Mouse (Mus musculus) heart, postnatal 36 days (tissue): Measurements from ENCODE around the gene Pigyl. TPM values are rescaled to one million over a fixed set of nuclear protein-coding genes. Genes with fewer than 3 reads are reported as not detected.
A peak's percentile ranks its signal among the peaks of the same experiment; 100 is the strongest.

Experiments
- DNase-seq, 2 experiments: peaks; one replicate each; pipeline ENCODE4 v3.0.0; 2021 to 2022
- intact Hi-C: fragments of 180-260 bp; cut with DNase I; formaldehyde crosslinking; loops from one replicate; pipeline ENCODE4 v1.15.1; 2025
- total RNA-seq, 2 experiments: library from RNA; stranded (reverse); gene quantifications; 2 replicates each; pipeline ENCODE4 v1.2.3; 2021

Pigyl gene
- 10 to 100 TPM; 48.3 to 52.6 TPM for total RNA-seq

DNA sequence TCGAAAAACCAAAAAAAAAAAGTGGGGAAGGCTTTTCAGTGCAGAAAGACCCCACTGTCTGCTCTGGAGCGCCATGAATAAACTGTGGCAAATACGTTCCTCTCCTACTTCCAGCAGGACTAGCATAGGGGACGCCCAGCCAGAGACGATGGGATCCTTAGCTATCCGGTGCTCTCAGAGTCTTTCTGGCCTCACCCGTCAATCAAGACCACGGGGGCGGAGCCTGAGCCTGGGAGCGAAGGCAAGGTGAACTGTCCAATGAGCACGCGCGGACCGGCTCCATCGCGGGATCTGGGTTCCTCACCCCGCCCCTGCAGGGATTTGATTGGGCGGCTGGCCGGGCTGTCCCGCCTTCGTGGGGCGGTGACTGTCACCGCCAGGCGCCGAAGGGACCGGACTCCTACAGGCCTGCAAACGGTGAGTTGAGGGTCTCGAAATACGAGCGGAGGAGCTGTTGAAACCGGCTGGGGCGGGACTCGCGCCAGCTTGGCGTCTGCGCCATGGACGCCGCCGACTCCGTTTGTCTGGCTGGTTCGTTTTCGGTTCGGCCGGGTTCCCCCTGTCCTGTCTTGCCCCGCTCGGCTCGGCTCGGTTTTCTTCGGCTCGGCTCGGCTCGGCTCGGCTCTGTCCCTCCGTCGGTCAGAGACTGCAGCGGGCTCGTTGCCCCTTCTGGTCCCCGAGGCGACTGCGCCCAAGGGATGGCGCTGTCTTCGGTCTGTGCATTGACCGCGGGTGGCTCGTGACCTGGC, at the start of gene Pigyl:
Pigyl (plus strand) TSS at position 350 of the 749 bp plus-strand sequence.
- intact Hi-C loops = loop anchor here (2.0 to 5.0 kb wide), 3 partner anchors 68 to 252 kb away; partner anchors contain the start of gene Zfp809

DNA sequence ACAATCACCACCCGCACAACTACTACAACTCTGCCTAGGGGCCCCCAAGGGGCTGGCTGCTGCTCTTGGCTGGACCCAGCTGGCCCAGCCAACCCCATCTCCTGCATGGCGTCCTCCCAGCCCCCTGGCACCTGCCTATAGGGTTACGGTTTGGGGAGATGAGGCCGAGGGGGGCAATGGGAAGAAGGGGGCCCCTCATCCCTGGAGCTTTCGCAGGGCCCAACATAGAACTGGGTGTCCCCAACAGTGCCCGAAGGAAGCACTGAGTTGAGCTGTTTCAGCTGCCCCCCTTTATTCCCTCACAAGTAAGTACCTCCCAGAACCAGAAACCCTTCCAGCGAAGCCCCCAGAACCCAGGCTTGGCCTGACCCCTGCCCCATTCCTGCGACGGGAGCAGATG, 48.5 kb upstream of the Pigyl start:
- DNase-seq = no peak
- intact Hi-C loops = no loop called here

More for the DNA sequence above, at the start of gene Pigyl:
- peak; percentile 99 for DNase-seq

DNA sequence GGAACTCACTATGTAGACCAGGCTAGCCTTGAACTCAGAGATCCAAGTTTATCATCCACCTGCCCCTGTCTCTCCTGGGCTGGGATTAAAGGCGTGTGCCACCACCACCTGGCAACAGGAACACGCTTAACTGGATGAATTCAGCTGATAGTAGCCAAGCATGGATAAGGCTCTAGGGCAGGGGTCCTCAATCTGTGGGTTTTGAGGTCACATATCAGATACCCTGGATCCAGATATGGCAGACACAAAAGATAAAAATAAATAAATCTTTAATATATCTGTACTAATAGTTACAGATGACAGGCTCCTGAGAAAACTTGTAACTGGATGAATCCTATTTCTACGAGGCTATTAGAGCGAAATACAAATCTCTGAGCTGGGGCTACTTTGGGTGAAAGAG, 41.0 kb upstream of the Pigyl start:
- intact Hi-C loops = loop anchor here (2.0 kb wide), 1 partner anchor 31 kb away; the partner anchor contains the start of gene Ecsit
- DNase-seq = no peak

DNA sequence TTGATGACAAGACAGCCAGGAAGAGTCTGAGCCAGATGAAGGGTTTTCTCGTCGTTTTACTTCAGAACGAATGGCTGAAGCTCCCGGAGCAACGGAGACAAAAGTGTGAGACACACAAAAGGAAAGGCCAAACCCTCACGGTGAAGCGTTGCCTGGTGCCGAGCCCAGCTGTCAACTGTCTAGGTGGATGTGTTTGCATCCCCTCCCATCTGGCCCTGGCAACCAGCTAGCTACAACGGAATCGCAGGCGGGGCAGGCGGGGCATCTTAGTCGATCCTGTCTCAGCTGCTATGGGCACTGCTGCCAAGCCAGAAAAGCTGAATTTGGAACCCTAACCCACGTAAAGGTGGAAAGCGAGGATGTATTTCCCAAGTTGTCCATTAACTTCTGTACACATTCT, 40.6 kb upstream of the Pigyl start:
- no peak for DNase-seq
- intact Hi-C loops = loop anchor here (2.0 kb wide), 1 partner anchor 31 kb away; the partner anchor contains the start of gene Ecsit

DNA sequence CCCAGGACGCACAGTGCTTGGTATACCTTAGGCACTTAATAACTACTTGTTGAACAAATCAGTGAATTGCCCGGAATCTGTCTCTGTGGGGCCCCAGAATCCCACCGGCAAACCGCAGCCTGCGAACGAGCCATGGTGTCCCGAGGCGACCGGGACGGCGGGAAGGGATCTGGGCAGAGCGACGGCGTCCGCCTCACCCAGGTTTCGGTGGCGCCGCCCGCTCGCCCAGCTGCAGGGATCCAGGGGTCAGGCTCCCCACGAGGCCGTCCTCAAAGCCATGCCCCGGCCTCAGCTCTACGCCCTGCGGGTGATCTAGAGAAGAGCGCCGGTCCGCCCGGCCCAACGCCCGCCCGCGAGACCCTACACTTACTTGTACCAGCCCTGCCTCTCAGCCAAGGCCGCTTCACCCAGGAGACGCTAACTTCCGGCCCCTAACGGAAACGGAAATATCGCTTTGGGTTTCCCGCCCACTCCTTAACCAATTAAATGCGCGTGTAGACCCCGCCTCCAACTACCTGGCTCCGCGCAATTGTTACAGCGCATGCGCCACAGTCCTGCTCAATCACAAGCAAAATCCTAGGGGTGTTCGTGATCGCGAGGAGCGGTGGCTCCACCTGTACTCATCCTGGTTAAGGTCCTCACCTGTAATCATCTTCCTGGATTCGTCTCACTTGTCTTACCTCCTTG, 39.8 kb upstream of the Pigyl start, which contains the start of gene Elof1:
Elof1 (minus strand) TSS at position 433 of the 687 bp plus-strand sequence.
- intact Hi-C loops = loop anchor here (2.0 kb wide), 1 partner anchor 32 kb away; the partner anchor contains the start of gene Ecsit
- peak; percentile 90 for DNase-seq

DNA sequence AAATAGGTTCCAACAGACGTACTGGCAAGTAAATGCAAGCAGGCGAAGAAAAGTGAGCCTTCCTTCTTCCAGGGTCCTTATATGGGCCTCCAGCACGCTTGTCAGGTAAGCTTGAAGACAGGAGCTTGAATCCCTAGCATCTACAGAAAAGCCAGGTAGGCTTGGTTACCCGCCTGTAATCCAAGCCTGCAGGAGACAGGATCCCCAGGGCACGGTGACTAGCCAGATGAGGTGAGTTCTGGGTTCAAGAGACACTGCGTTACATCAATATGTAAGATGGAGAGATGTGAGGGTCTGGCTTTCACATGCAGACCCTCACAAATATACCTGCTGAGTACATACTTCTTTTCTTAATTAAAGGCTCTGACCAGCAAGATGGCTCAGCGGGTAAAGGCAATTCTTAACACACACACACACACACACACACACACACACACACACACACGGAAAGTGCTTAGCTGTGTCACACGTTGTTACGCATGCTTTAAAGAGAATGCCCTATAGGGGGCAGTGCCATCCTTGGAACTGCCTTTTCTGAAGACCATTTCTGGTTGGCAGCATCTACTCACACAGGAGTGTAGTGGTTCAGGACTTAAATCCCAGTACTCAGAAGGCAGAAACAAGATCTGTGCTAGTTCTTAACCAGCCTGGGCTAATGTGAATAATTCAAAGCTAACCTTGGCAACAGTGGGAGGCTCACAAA, 38.7 kb upstream of the Pigyl start:
- intact Hi-C loops = loop anchor here (2.0 kb wide), 2 partner anchors 19 to 33 kb away; partner anchors contain the start of gene Ecsit
- peak; percentile 34 to 37 for DNase-seq

DNA sequence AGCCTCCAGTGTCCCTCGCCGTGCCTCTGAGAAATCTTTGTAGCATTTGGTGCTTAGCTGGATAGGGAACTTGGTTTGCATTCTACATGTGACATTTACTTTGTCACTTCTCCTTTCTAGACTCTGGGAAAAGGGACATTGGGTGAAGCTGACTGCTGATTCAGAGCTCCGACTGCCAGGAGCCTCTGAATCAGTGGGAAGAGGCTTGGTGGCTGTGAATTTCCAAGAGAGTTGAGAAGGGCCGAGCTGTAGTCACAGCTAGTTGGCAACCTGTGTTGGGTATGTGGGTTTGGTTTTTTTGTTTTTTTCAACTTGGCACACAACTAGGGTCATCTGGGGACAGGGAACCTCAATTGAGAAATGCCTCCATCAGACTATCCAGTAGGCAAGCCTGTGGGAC, 37.1 kb upstream of the Pigyl start:
- DNase-seq = no peak
- intact Hi-C loops = loop anchor here (2.0 kb wide), 1 partner anchor 17 kb away; no protein-coding TSS in a partner anchor

DNA sequence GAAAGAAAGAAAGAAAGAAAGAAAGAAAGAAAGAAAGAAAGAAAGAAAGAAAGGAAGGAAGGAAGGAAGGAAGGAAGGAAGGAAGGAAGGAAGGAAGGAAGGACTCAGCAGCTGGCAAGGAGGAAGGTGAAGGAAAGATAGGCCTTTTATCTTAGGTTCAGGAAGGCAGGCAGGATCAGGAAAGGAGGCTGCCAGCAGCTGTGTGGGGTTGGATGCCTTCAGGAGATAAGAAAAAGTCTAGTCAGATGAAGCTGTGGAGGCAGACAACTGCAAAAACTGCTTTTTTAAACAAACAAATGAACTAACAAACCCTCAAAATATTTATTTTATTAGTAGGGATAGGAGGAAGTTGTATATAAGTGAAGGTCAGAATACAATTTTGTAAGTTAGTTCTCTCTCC, 35.1 kb upstream of the Pigyl start:
- no peak for DNase-seq
- intact Hi-C loops = no loop called here

DNA sequence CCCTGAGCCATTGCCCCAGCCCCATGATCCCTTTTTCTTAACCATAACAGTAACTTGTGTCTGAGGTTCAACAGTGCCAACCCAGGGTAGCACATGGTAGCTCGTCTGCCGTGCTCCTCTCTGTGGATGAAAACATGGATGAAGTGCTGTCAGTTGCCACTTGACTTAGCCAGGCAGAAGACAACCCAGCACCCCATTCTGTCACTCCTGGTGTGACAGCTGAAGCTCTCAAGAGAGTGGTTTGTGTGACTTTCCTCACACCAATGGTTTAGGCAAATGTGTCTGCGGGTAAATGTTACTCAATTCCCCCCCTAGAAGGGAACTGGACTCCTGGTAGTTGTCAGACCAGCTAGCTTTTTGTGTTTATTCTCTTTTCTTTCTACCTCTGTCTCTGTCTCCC, 34.6 kb upstream of the Pigyl start:
- DNase-seq = no peak
- intact Hi-C loops = no loop called here

DNA sequence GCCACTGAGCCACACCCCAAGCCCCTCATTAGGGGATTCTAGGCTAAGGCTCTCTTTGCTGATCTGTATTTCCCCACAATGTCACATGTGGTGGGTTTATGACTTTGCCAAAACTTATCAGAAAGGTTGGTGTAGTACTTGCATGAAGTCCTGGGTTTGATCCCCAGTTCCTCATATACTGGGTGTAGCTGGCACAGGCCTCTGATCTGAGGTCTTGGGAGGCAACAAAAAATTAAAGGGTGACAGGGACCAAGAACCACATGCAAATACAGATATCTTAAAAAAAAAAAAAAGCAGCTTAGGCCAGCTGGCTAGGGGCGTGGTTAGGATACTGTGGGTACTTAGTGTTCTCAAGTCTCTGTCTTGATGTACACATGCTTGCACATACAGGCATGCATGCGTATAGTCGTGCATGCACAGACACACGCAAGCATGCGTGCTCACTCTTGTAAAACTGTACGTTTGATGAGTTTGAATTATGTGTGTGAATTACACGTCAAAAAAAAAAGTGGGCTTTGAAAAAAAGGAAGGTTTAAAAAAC, 33.5 kb upstream of the Pigyl start:
- intact Hi-C loops = loop anchor here (1.0 kb wide), 1 partner anchor 127 kb away; no protein-coding TSS in a partner anchor
- no peak for DNase-seq

DNA sequence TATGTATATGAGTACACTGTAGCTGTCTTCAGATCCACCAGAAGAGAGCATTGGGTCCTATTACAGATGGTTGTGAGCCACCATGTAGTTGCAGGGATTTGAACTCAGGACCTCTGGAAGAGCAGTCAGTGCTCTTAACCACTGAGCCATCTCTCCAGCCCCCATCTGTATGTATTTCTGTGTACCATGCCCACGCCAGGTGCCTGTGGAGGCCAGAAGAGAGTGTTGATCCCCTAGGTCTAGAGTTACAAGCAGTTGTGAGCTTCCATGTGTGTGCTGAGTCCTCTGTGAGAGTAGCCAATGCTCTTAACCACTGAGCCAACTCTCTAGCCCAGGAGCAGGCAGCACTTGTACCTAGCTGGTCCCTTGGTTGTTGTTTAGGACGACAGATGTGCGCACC, 32.5 kb upstream of the Pigyl start:
- intact Hi-C loops = no loop called here
- no peak for DNase-seq

DNA sequence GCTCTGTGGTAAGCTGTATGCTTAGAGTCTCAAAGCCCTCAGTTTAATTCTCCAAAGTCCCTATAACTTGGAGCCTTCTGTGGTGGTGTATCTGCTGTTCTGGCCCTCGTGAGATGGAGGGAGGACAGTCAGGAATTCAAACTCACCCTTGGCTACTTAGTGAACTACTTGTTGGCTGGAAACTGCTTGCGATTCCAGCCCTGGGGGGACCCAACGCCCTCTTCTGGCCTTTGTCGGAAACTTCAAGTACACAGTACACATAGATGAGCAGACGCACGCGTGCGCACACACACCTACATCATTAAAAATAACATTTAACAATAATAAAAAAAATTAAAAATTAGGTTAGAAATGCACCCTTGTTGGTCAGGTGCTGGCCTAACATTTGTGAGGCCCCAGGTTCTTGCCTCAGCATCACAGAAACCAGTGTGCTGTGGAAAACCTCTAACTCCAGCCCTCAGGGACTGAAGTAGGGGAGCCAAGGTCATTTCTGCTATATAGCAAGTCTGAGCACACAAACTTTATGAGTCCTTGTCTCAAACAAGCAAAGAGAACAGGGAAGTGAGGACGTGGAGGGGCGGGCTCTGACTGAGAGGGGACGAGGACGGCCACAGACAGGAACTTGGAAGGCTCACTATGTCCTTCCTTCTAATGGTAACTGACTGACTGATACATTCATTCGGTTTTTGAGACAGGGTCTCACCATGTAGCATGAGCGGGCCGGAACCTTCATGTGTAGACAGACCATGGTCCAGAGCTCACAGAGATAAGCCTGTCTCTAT, 31.2 kb upstream of the Pigyl start:
- intact Hi-C loops = no loop called here
- DNase-seq = peak in 1 of 2 experiments; percentile 17

DNA sequence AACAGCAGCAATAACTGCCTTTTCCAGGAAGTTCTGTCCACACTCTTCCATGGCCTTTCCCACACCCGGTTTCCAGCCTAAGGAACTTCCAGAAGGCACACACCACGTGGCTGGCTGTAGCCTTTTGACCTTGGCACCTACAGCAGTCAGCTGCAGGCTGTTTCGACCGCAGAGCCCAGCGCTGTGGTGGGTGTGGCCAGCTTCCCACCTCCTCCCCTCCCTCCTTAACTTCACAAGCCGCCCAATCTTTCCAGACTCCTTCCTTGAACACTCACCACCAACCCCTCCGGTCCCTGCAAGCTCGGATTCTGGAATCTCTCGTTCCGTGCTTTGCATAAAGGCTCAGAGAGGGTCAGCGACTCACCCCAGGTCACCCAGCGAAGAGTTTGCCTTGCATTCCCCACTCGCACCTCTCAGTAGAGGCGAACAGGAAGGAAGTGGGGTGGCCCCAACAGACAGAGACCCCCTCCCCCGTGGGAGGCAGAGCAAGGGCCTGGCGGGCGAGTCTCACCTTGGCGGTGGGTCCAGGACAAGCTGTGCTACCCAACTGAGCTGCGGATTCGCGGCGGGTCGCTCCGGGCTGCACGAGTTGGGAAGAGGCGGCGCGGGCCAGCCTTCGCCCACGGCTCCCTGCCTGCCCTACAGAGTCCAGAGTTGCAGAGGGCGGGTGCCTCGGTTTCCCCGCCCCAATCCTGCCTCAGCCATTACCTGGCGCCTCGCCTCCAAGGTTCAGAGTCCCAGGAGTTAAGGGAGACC, 25.2 kb upstream of the Pigyl start:
- peak; percentile 26 to 36 for DNase-seq
- intact Hi-C loops = no loop called here

DNA sequence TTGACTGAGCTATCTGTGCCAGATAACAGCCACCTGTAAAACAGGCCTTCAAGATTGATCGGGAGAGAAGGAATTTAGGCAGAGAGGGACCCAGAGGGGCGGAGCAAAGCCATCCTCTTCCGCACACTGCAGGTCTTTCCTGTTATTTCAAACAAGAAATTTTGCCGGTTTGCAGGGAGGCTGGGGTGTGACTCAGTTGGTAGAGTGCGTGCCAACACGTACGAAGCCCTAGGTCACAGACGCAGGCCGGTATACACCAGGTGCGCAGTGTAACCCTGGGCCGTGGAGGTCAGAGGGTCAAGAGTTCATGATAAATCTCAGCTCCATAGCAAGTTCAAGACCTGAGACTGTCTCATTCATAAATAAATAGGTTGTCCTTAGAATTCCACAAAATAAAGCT, 24.4 kb upstream of the Pigyl start:
- intact Hi-C loops = no loop called here
- DNase-seq = no peak

DNA sequence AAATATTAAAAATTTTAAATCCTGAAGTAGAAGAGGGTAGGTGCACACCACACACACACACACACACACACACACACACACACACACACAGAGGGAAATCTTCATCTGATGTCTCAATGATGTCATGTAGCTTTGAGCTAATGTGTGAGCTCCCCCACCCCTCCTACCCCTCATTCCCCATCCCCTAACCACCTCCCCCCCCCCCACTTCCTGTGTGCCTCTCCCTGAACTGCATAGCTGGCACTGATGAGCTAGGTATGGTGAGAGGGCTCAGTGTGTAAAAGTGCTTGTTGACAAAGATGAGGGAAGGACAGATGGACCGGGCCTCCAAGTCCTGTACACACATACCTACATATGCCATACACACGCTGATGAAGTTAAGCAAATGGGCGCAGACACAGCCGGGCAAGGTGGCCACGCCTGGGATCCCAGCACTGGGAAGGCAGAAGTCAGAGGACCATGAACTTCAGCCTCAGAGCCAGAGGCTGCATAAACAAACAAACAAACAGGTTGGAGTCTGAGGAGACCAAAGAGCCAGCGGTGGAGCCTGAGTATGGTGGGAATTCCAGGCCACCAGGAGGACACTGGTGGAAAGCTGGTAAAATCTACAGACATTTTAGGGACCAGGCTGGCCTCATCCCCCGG, 22.3 kb upstream of the Pigyl start:
- intact Hi-C loops = no loop called here
- no peak for DNase-seq

DNA sequence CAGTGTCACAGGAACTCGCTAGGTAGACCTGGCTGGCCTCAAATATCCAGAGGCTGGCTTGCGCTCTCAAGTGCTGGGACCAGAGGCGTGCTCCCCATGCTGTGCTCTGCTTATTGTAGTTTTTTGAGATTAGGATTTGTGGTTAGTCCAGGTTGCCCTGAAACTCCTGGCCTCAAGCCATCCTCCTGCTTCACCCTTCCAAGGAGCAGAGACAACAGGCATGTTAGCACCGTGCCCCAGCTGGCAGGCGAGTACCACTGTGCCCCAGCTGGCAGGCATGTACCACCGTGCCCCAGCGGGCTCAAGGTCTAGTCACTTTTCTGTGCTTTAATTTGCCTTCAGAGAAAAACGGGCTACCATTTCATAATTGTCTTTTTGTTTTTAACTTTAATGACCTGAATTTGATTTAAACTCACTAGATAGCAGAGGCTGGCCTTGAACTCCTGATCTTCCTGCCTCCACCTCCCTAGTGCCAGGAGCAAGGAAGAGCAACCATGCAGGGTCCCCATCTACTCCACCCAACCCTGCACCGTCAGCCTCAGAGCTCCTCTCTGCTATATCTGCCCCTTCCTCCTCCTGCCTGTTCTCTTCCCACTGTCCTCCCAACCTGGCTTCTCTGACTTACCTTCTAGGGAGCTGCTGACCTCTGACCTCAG, 21.5 kb upstream of the Pigyl start:
- no peak for DNase-seq
- intact Hi-C loops = no loop called here

DNA sequence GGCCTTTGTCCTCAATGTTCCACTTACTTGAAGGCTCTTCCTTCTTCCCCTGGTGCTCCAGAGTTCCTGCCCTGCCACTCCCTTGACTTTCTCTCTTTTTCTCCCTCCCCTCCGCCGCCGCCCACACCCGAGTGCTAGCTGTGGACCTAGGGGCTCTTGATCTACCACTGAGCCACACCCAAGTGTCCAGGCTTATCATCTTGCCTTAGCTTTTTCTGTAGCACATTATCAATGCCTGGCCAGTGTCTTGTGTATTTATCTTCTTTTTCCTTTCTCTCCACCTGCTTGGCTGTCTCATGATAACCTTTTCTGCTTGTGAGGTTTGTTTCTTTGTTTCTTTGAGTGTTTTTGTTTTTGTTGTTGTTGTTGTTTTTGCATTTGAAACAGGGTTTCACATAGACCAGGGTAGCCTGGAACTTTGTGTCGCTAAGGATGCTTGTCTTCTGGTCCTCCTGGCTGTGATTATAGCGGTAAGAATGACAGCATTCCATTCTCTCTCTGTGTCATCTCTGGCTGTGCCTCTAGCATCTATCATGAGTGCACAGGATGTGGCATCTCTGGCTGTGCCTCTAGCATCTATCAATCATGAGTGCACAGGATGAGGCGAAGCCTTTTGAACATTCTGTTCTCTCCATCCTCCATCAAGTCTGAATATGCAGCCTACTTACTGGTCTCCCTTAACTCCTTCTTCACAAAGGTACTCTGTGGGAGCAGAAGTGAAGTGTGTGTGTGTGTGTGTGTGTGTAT, 20.8 kb upstream of the Pigyl start, which contains the start of gene Acp5:
Acp5 (minus strand) TSS at position 68 of the 747 bp plus-strand sequence.
- DNase-seq = no peak

More for the DNA sequence above, 20.8 kb upstream of the Pigyl start, which contains the start of gene Acp5:
- intact Hi-C loops = loop anchor here (2.0 kb wide), 1 partner anchor 17 kb away; no protein-coding TSS in a partner anchor
